Mouse (Mus musculus) heart, embryonic 15.5 days (tissue): Measurements from ENCODE around the gene Slc29a1. TPM values are rescaled to one million over a fixed set of nuclear protein-coding genes. Genes with fewer than 3 reads are reported as not detected.

Source experiments
- ATAC-seq: fragments of 200-750 bp; cut with Nextera tagmentation; replicated peaks from 2 replicates; pipeline ENCODE4 v1.8.0; 2017; ENCODE audit warnings: low read depth, moderate TSS enrichment; ENCODE audit not compliant: insufficient number of reproducible peaks, insufficient read depth, low FRiP score
- H3K27ac ChIP-seq: fragments of 300-500 bp; sonication (generic); 2 replicates; pipeline ENCODE4 v1.5.1; 2015; ENCODE audit warnings: mild to moderate bottlenecking, inconsistent platforms
- H3K27me3 ChIP-seq: fragments of 300-500 bp; sonication (generic); 2 replicates; pipeline ENCODE4 v1.6.1; 2015; ENCODE audit warnings: inconsistent platforms
- H3K36me3 ChIP-seq: fragments of 300-500 bp; sonication (generic); 2 replicates; pipeline ENCODE4 v1.6.1; 2015; ENCODE audit warnings: mild to moderate bottlenecking, inconsistent platforms
- H3K4me1 ChIP-seq: fragments of 300-500 bp; sonication (generic); replicated peaks from 2 replicates; pipeline ENCODE4 v1.6.1; 2015; ENCODE audit warnings: inconsistent platforms
- H3K4me2 ChIP-seq: fragments of 300-500 bp; sonication (generic); 2 replicates; pipeline ENCODE4 v1.6.1; 2015; ENCODE audit warnings: inconsistent platforms, mild to moderate bottlenecking, moderate library complexity
- H3K4me3 ChIP-seq: fragments of 300-500 bp; sonication (generic); 2 replicates; pipeline ENCODE4 v1.5.1; 2015; ENCODE audit warnings: mild to moderate bottlenecking, inconsistent platforms
- H3K9ac ChIP-seq: fragments of 300-500 bp; sonication (generic); 2 replicates; pipeline ENCODE4 v1.6.1; 2015; ENCODE audit warnings: mild to moderate bottlenecking, inconsistent platforms
- H3K9me3 ChIP-seq: fragments of 300-500 bp; sonication (generic); replicated peaks from 2 replicates; pipeline ENCODE4 v1.6.1; 2016; ENCODE audit warnings: inconsistent platforms
- WGBS: fragments of 180-500 bp; shearing (Covaris S2); methylation state at CpG from one replicate; pipeline ENCODE4 v1.1.7; 2015; ENCODE audit warnings: mixed read lengths; 5-methylcytosine and 5-hydroxymethylcytosine counted together
- polyA plus RNA-seq: library from polyadenylated mRNA; unstranded; fragments of >200 nt; fragmentation: Nextera tagmentation; extraction: Ambion mirVana; gene quantifications from 2 replicates; pipeline ENCODE4 v1.2.1, GENCODE M21; 2015

Gene Slc29a1
- polyA plus RNA-seq, 1 experiment from 2014 or later: 90.9 TPM

DNA sequence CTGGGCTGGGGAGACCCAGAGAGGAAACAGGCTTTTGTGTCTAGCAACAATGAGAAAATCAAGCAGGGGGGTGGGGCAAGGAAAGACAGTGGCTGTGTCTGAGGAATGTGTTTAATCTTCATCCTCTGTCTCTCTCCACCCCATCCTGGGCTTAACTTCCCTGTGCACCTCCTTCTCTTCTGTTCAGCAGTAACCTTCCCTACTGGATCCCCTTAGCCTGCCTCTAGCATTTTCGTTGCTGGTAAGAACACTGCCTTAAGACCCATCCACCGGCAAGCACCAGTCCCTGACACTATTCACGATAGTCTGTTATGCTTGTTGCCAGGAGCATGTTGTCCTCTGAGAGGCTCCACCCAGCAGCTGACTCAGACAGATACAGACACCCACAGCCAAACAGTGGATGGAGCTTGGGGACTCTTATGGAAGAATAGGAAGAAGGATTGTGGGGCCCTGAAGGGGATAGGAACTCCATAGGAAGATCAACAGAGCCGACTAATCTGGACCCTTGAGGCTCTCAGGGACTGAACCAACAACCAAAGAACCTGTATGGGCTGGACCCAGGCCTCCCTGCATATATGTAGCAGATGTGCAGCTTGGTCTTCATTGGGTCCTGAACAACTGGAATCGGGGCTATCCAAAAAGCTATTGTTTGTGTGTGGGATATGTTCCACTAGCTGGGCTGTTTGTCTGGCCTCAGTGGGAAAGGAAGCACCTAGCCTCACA, 10.9 kb upstream of the Slc29a1 start:
- Histone ChIP-seq H3K4me2 (peak overlapping the region; percentile 23; the same call in 1 of the 2 replicates), H3K27ac (peak overlapping the region; percentile 52), H3K9ac (no peak overlapping the region), H3K36me3 (no peaks in the 10 kb centered on the region), H3K27me3 (no peaks in the 10 kb centered on the region), H3K4me1 (peaks cover 12% of the 10 kb centered on the region), H3K4me3 (no peak overlapping the region), H3K9me3 (no peaks in the 10 kb centered on the region)
- WGBS: 25% methylated on average over 5 of the region's 5 CpGs
- ATAC-seq: 0 out of 2 replicates have a peak, but pooled peaks have one; percentile 18

- Histone ChIP-seq H3K36me3 (no peaks in the 10 kb centered on the region), H3K4me1 (peaks cover 12% of the 10 kb centered on the region), H3K27me3 (no peaks in the 10 kb centered on the region), H3K9me3 (no peaks in the 10 kb centered on the region), H3K4me2 (no peak overlapping the region), H3K27ac (no peak overlapping the region), H3K9ac (no peak overlapping the region), H3K4me3 (no peak overlapping the region)
- 79% methylated on average over 4 of the region's 4 CpGs for WGBS
- ATAC-seq: no peak
Measured at GRCm38 (mm10) chr17:45608396-45608795, 9.0 kb upstream of the Slc29a1 start.

DNA sequence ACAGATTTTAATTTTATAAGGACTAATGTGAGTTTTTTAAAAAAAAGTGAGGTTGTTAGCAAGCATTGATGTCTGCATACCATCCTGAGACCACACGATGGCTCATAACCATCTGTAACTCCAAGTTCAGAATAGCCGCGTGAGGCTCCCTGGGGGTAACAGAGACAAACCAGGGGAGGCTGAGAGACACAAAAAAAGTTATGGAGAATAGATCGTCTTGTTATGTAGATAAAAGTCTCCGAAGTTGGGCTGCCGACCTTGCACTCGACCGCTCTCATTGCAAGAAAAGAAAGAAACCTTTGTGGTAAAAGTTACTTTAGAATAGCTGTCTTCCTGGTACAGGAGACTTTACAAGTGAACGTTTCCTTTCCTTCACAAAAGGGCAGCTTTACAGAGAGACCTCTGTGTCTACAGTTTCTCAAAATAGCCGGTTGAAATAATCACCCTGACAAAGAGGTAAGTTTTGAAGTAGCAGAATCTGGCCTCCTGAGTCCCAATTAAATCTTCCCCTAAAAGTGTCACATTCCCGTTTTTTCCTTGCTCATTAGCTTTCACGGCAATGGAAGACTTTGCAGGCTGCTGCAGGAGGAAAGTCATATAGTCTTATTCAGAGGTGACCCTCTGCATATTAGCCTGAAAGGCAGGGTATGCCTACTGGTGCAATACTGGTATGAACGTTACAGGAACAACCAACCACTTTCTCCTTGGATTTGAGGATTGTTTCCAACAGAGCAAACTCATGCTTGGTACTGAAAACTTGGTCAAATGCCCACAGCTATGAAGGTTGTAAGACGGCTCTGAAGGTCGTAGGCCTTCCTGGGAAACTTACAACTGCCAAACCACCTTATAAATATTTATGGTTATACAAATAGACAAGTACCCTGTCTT, 7.8 kb upstream of the Slc29a1 start:
- ATAC-seq: no peak
- WGBS: 78% methylated on average over 15 of the region's 15 CpGs
- H3K9me3 ChIP-seq: no peaks in the 10 kb centered on the region
- no peak overlapping the region for H3K4me3 ChIP-seq
- H3K27ac ChIP-seq: no peak overlapping the region
- 0 out of 2 replicates have a peak, but pooled peaks cover 1% of the 10 kb centered on the region for H3K27me3 ChIP-seq
- no peak overlapping the region for H3K4me2 ChIP-seq
- no peaks in the 10 kb centered on the region for H3K36me3 ChIP-seq
- peaks cover 12% of the 10 kb centered on the region for H3K4me1 ChIP-seq
- no peak overlapping the region for H3K9ac ChIP-seq

GRCm38 (mm10) chr17:45602984-45603383, 3.6 kb upstream of the Slc29a1 start:
- Histone ChIP-seq H3K9ac (no peak overlapping the region), H3K9me3 (no peaks in the 10 kb centered on the region)
- WGBS: 82% methylated on average over 3 of the region's 3 CpGs

DNA sequence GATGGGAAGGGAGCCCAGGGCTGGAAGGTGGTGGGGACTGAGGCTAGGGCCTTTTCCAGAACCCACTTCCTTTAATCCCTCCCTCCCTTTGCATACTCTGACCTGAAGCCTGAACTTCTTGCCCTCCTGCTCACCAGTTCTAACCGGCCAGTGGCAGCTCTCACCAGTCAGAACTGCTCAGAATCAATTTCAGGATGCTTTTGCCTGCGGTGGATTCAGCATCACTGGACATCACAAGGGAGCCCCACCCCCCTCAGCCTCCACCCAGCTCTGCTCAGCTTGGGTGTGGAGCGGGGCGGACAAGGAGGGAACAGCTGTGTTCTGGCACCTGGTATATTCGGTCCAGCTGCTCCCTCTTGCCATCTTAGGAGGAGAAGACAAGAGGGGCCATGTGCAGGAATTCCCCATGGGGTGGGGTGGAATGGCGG, 2.5 kb upstream of the Slc29a1 start, which contains the start of gene Mymx:
Gene Mymx, minus strand, starts transcription at position 226 of the 428 bp plus-strand sequence.
- WGBS: 50% methylated on average over 6 of the region's 6 CpGs
- no peaks in the 10 kb centered on the region for H3K9me3 ChIP-seq
- peak within 1 kb of the TSS; percentile 40 for H3K4me2 ChIP-seq
- H3K36me3 ChIP-seq: no peaks in the 10 kb centered on the region
- H3K4me1 ChIP-seq: peaks cover 29% of the 10 kb centered on the region
- H3K27ac ChIP-seq: 0 out of 2 replicates have a peak within 1 kb of the TSS, but pooled peaks have one; percentile 24
- no peak for ATAC-seq
- no peak within 1 kb of the TSS for H3K4me3 ChIP-seq
- no peak within 1 kb of the TSS for H3K9ac ChIP-seq
- 0 out of 2 replicates have a peak, but pooled peaks cover 13% of the 10 kb centered on the region for H3K27me3 ChIP-seq

More at GRCm38 (mm10) chr17:45602984-45603383, 3.6 kb upstream of the Slc29a1 start:
- Histone ChIP-seq H3K4me2 (no peak overlapping the region), H3K36me3 (no peaks in the 10 kb centered on the region), H3K27me3 (0 out of 2 replicates have a peak, but pooled peaks cover 13% of the 10 kb centered on the region), H3K27ac (no peak overlapping the region), H3K4me3 (no peak overlapping the region), H3K4me1 (peaks cover 24% of the 10 kb centered on the region)
- ATAC-seq: no peak

DNA sequence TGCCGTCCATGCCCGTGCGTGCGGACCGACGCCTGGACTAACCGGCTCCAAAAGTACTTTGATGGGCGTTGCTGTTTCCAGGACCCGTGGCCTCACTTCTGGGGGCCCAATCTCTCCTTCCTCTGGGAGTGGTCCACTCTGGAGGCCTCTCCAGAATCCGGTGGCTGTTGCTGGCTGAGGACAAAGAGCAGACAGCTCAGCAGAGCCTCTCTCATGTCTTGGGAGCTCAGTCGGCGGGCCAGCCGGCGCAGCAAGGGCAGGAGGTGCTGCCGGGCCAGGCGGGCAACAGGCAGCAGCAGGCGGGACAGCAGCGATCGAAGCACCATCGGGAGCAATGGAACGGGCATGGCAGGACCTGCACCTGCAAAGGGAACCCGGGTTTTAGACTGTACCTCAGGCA, 1.9 kb upstream of the Slc29a1 start:
- Histone ChIP-seq H3K4me2 (peak overlapping the region; percentile 40), H3K9me3 (no peaks in the 10 kb centered on the region), H3K9ac (no peak overlapping the region), H3K36me3 (no peaks in the 10 kb centered on the region), H3K4me3 (no peak overlapping the region), H3K27me3 (0 out of 2 replicates have a peak, but pooled peaks cover 13% of the 10 kb centered on the region), H3K4me1 (peaks cover 34% of the 10 kb centered on the region), H3K27ac (0 out of 2 replicates have a peak overlapping the region, but pooled peaks have one; percentile 24)
- WGBS: 18% methylated on average over 22 of the region's 22 CpGs
- no peak for ATAC-seq

DNA sequence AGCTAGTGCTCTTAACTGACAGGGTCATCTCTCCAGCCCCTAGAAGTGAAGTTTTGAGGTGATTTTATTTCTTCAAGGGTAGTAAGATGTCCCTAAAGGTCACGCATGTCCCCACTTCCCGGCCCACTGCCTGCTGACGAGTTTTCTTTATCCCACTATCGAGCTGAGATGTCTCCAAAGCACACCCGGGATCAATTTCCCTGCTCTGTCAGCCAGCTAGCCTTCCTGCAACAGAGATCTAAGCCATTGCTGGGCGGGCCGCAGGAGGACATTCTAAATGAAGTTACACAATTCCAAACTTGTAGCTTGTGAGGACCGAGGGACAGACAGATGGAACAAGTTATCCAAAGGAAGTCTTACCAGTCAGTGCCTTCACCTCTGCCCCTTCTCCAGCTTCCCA, 861 bp upstream of the Slc29a1 start:
- no peak overlapping the region for H3K4me3 ChIP-seq
- H3K9ac ChIP-seq: no peak overlapping the region
- H3K27ac ChIP-seq: no peak overlapping the region
- 69% methylated on average over 8 of the region's 8 CpGs for WGBS
- ATAC-seq: no peak
- no peaks in the 10 kb centered on the region for H3K36me3 ChIP-seq
- H3K27me3 ChIP-seq: 0 out of 2 replicates have a peak, but pooled peaks cover 13% of the 10 kb centered on the region
- no peak overlapping the region for H3K4me2 ChIP-seq
- H3K4me1 ChIP-seq: peaks cover 44% of the 10 kb centered on the region
- no peaks in the 10 kb centered on the region for H3K9me3 ChIP-seq

DNA sequence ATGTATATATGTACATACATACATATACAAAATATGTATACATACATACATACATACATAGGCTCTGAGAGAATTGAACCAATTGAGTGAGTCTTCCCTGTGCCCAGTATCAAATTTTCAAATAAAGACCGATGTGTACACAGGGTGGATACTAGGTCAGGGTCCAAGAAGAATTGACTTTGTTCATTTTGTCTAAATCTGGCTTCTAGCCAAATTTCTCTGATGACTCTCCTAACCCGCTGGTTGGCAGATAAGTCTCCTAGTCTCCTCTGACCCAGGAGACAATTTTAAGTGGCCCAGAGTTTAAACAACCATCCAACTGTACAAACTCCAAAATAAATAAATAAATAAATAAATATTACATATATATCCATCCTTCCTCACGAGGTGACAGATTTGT, 515 bp downstream of the Slc29a1 start:
- Histone ChIP-seq H3K27ac (no peak overlapping the region), H3K4me3 (peak overlapping the region; percentile 49), H3K9ac (peak overlapping the region; percentile 60; the same call in 1 of the 2 replicates), H3K36me3 (no peaks in the 10 kb centered on the region), H3K4me1 (peaks cover 58% of the 10 kb centered on the region), H3K27me3 (0 out of 2 replicates have a peak, but pooled peaks cover 13% of the 10 kb centered on the region), H3K4me2 (peak overlapping the region; percentile 85), H3K9me3 (no peaks in the 10 kb centered on the region)
- 47% methylated on average over 3 of the region's 3 CpGs for WGBS
- ATAC-seq: no peak

GRCm38 (mm10) chr17:45598376-45598775, 1.0 kb downstream of the Slc29a1 start:
- Histone ChIP-seq H3K36me3 (no peaks in the 10 kb centered on the region), H3K4me2 (no peak overlapping the region), H3K27me3 (peaks cover 13% of the 10 kb centered on the region; the same call in 1 of the 2 replicates), H3K9ac (no peak overlapping the region), H3K4me1 (peaks cover 63% of the 10 kb centered on the region), H3K27ac (no peak overlapping the region), H3K9me3 (no peaks in the 10 kb centered on the region), H3K4me3 (no peak overlapping the region)
- WGBS: 92% methylated on average over 2 of the region's 2 CpGs
- ATAC-seq: no peak

- H3K27ac ChIP-seq: no peak overlapping the region
- no peaks in the 10 kb centered on the region for H3K36me3 ChIP-seq
- H3K4me2 ChIP-seq: no peak overlapping the region
- peaks cover 13% of the 10 kb centered on the region; the same call in 1 of the 2 replicates for H3K27me3 ChIP-seq
- ATAC-seq: no peak
- H3K4me3 ChIP-seq: no peak overlapping the region
- H3K4me1 ChIP-seq: peaks cover 69% of the 10 kb centered on the region
- H3K9ac ChIP-seq: no peak overlapping the region
- 47% methylated on average over 3 of the region's 3 CpGs for WGBS
- H3K9me3 ChIP-seq: no peaks in the 10 kb centered on the region
Measured at GRCm38 (mm10) chr17:45597787-45598186, 1.6 kb downstream of the Slc29a1 start.
